Mouse (Mus musculus) bone marrow macrophage, adult 2 months (primary cell): ENCODE results near the gene Taf4. TPM values are rescaled to one million over a fixed set of nuclear protein-coding genes. Genes with fewer than 3 reads are reported as not detected.

Source experiments
- H3K27ac ChIP-seq: 2 replicates; pipeline ENCODE4 v1.5.1; 2012; ENCODE audit warnings: low read depth, low read length; ENCODE audit not compliant: insufficient read depth
- H3K4me1 ChIP-seq: 2 replicates; pipeline ENCODE4 v1.6.1; 2012; ENCODE audit warnings: low read length; ENCODE audit not compliant: control insufficient read depth, insufficient read depth
- H3K4me3 ChIP-seq: 2 replicates; pipeline ENCODE4 v1.5.1; 2012; ENCODE audit warnings: mild to moderate bottlenecking, low read length, moderate library complexity; ENCODE audit not compliant: insufficient read depth
- CTCF ChIP-seq: IDR thresholded peaks from 2 replicates; pipeline ENCODE4 v1.5.1; 2012; ENCODE audit warnings: low read depth, mild to moderate bottlenecking, low read length, moderate library complexity
- POLR2A ChIP-seq: IDR thresholded peaks from 2 replicates; pipeline ENCODE4 v1.6.1; 2012; ENCODE audit warnings: mild to moderate bottlenecking, low read depth, low read length, borderline replicate concordance
- polyA plus RNA-seq: library from polyadenylated mRNA; stranded (reverse); fragments of >200 nt; gene quantifications from 2 replicates; pipeline ENCODE4 v1.2.4, GENCODE M21; 2012; ENCODE audit not compliant: missing spikeins, insufficient read depth, insufficient read length

The Taf4 gene
- polyA plus RNA-seq, 1 experiment: 16.8 TPM

- no peak overlapping the region for H3K27ac ChIP-seq
- H3K4me1 ChIP-seq: no peaks in the 10 kb centered on the region
- no peak for TF ChIP-seq POLR2A
- no peak for TF ChIP-seq CTCF
- H3K4me3 ChIP-seq: no peak overlapping the region
Observed at GRCm38 (mm10) chr2:180013686-180014085, 37.2 kb upstream of the Taf4 start.

- H3K4me1 ChIP-seq: no peaks in the 10 kb centered on the region
- no peak overlapping the region for H3K27ac ChIP-seq
- TF ChIP-seq CTCF (no peak), POLR2A (no peak)
- no peak overlapping the region for H3K4me3 ChIP-seq
Observed at GRCm38 (mm10) chr2:180011370-180011769, 34.9 kb upstream of the Taf4 start.

- H3K27ac ChIP-seq: no peak overlapping the region
- H3K4me1 ChIP-seq: no peaks in the 10 kb centered on the region
- TF ChIP-seq CTCF: no peak
- no peak for TF ChIP-seq POLR2A
- no peak overlapping the region for H3K4me3 ChIP-seq
Observed at GRCm38 (mm10) chr2:180010686-180011085, 34.2 kb upstream of the Taf4 start.

- TF ChIP-seq CTCF (no peak), POLR2A (no peak)
- Histone ChIP-seq H3K27ac (no peak overlapping the region), H3K4me3 (no peak overlapping the region), H3K4me1 (no peaks in the 10 kb centered on the region)
Observed at GRCm38 (mm10) chr2:180006352-180007017, 30.0 kb upstream of the Taf4 start.

- H3K4me1 ChIP-seq: no peaks in the 10 kb centered on the region
- H3K27ac ChIP-seq: no peak overlapping the region
- TF ChIP-seq CTCF (no peak), POLR2A (no peak)
- no peak overlapping the region for H3K4me3 ChIP-seq
Observed at GRCm38 (mm10) chr2:180005656-180006351, 29.4 kb upstream of the Taf4 start.

- Histone ChIP-seq H3K4me1 (no peaks in the 10 kb centered on the region), H3K27ac (no peak overlapping the region), H3K4me3 (no peak overlapping the region)
- TF ChIP-seq CTCF: no peak
- no peak for TF ChIP-seq POLR2A
Observed at GRCm38 (mm10) chr2:180001635-180002034, 25.2 kb upstream of the Taf4 start.

GRCm38 (mm10) chr2:179998431-179998830 is 22.0 kb upstream of the Taf4 start:
- Histone ChIP-seq H3K4me3 (no peak overlapping the region), H3K4me1 (no peaks in the 10 kb centered on the region), H3K27ac (no peak overlapping the region)
- TF ChIP-seq CTCF (no peak), POLR2A (no peak)

GRCm38 (mm10) chr2:179993071-179993470 is 16.6 kb upstream of the Taf4 start:
- no peak for TF ChIP-seq POLR2A
- no peak for TF ChIP-seq CTCF
- Histone ChIP-seq H3K4me1 (no peaks in the 10 kb centered on the region), H3K4me3 (no peak overlapping the region), H3K27ac (no peak overlapping the region)

- Histone ChIP-seq H3K27ac (no peak overlapping the region), H3K4me1 (no peaks in the 10 kb centered on the region), H3K4me3 (no peak overlapping the region)
- no peak for TF ChIP-seq POLR2A
- TF ChIP-seq CTCF: no peak
Observed at GRCm38 (mm10) chr2:179989098-179989497, 12.7 kb upstream of the Taf4 start.

- Histone ChIP-seq H3K4me1 (no peaks in the 10 kb centered on the region), H3K27ac (no peak overlapping the region), H3K4me3 (no peak overlapping the region)
- no peak for TF ChIP-seq CTCF
- no peak for TF ChIP-seq POLR2A
Observed at GRCm38 (mm10) chr2:179986437-179987022, 10.1 kb upstream of the Taf4 start.
